Comparison of ENCODE assay signal across 12 mouse cellular contexts in genomic region chr17:14540269-14540975, GRCm38 (mm10).
DNase-seq lines count a peak whose midpoint lies in the region; ATAC-seq lines count a peak whose summit lies in the region.
"Had no signal": no experiment of that assay in that cellular context is flagged by ENCODE, and none has a peak within 500 bp of the region (broad histone marks: within the 10 kb centered on the region; RNA-seq: fewer than 3 reads in every experiment).

No protein-coding gene starts in this region.

- DNase-seq in heart, adult 18-20 months = no peak
- DNase-seq in embryo, embryonic 10.5 days (ENCODE audit: low spot score) = peak; percentile 53
- peak; percentile 65 for DNase-seq in mesoderm, embryonic 11.5 days (ENCODE audit: low read depth, low spot score)
- DNase-seq in frontal cortex, postnatal 25 days (ENCODE audit: low spot score in 2 of 2) = no peak
- DNase-seq: cerebellum, adult 9-11 months; gastrocnemius, adult 2 months had no signal

- no peak; the same call in 1 of the 2 replicates for ATAC-seq in heart, embryonic 13.5 days (ENCODE audit: extremely low read depth, insufficient number of reproducible peaks, low FRiP score, low TSS enrichment)
- peak; percentile 94 for ATAC-seq in kidney, embryonic 16.5 days (ENCODE audit: low FRiP score, low TSS enrichment)
- ATAC-seq in megakaryocyte, adult 5-6 weeks (ENCODE audit: poor library complexity, severe bottlenecking) = no peak
- no peak for ATAC-seq in hindbrain, embryonic 16.5 days
- ATAC-seq: midbrain, embryonic 15.5 days had no signal

- H3K27ac ChIP-seq in heart, embryonic 13.5 days (replicated peaks) = peak overlapping the region; percentile 58
- peak overlapping the region; percentile 36; the same call in 1 of the 2 replicates for H3K27ac ChIP-seq in kidney, embryonic 16.5 days (ENCODE audit: low read length)
- H3K27ac ChIP-seq in hindbrain, embryonic 16.5 days (ENCODE audit: low read depth, low read length) = no peak overlapping the region
- H3K27ac ChIP-seq: gastrocnemius, adult 2 months; hindbrain, embryonic 15.5 days; midbrain, embryonic 15.5 days had no signal

- H3K9ac ChIP-seq in heart, embryonic 13.5 days = no peak overlapping the region
- H3K9ac ChIP-seq in kidney, embryonic 16.5 days (replicated peaks; ENCODE audit: low read length) = no peak overlapping the region
- H3K9ac ChIP-seq in hindbrain, embryonic 16.5 days (ENCODE audit: low read depth, low read length) = no peak overlapping the region
- H3K9ac ChIP-seq: hindbrain, embryonic 15.5 days; midbrain, embryonic 15.5 days had no signal

- 38% methylated on average over 5 of the region's 5 CpGs for WGBS in heart, embryonic 13.5 days
- 37% methylated on average over 5 of the region's 5 CpGs for WGBS in kidney, embryonic 16.5 days
- WGBS in hindbrain, embryonic 16.5 days = 75% methylated on average over 5 of the region's 5 CpGs

- no peaks in the 10 kb centered on the region for H3K36me3 ChIP-seq in heart, embryonic 13.5 days
- no peaks in the 10 kb centered on the region for H3K36me3 ChIP-seq in kidney, embryonic 16.5 days (ENCODE audit: insufficient read depth, low read length)
- no peaks in the 10 kb centered on the region for H3K36me3 ChIP-seq in hindbrain, embryonic 16.5 days (ENCODE audit: control insufficient read depth, insufficient read depth, low read length)
- H3K36me3 ChIP-seq: hindbrain, embryonic 15.5 days; midbrain, embryonic 15.5 days had no signal

- no peaks in the 10 kb centered on the region for H3K27me3 ChIP-seq in heart, embryonic 13.5 days (replicated peaks)
- H3K27me3 ChIP-seq in kidney, embryonic 16.5 days (ENCODE audit: insufficient read depth, low read length) = no peaks in the 10 kb centered on the region
- no peaks in the 10 kb centered on the region for H3K27me3 ChIP-seq in hindbrain, embryonic 16.5 days (replicated peaks; ENCODE audit: control insufficient read depth, insufficient read depth, low read length)
- H3K27me3 ChIP-seq: hindbrain, embryonic 15.5 days; midbrain, embryonic 15.5 days had no signal

- H3K4me3 ChIP-seq in heart, embryonic 13.5 days = no peak overlapping the region
- no peak overlapping the region for H3K4me3 ChIP-seq in kidney, embryonic 16.5 days (ENCODE audit: low read length)
- no peak overlapping the region for H3K4me3 ChIP-seq in hindbrain, embryonic 16.5 days (ENCODE audit: low read length)
- H3K4me3 ChIP-seq: gastrocnemius, adult 2 months; hindbrain, embryonic 15.5 days; midbrain, embryonic 15.5 days had no signal

- peaks cover 9% of the 10 kb centered on the region for H3K4me1 ChIP-seq in heart, embryonic 13.5 days
- no peaks in the 10 kb centered on the region for H3K4me1 ChIP-seq in kidney, embryonic 16.5 days (ENCODE audit: insufficient read depth, low read length)
- peaks cover 2% of the 10 kb centered on the region; the same call in 1 of the 2 replicates for H3K4me1 ChIP-seq in hindbrain, embryonic 16.5 days (ENCODE audit: control insufficient read depth, insufficient read depth, low read depth, low read length)
- H3K4me1 ChIP-seq: midbrain, embryonic 15.5 days had no signal

- no peak overlapping the region for H3K4me2 ChIP-seq in heart, embryonic 13.5 days
- no peak overlapping the region for H3K4me2 ChIP-seq in kidney, embryonic 16.5 days (replicated peaks; ENCODE audit: low read depth, low read length)
- no peak overlapping the region for H3K4me2 ChIP-seq in hindbrain, embryonic 16.5 days (ENCODE audit: low read length)
- H3K4me2 ChIP-seq: hindbrain, embryonic 15.5 days; midbrain, embryonic 15.5 days had no signal

- no peaks in the 10 kb centered on the region for H3K9me3 ChIP-seq in heart, embryonic 13.5 days
- no peaks in the 10 kb centered on the region for H3K9me3 ChIP-seq in kidney, embryonic 16.5 days (ENCODE audit: low read length)
- H3K9me3 ChIP-seq in hindbrain, embryonic 16.5 days (ENCODE audit: control insufficient read depth, low read length) = no peaks in the 10 kb centered on the region
- H3K9me3 ChIP-seq: hindbrain, embryonic 15.5 days; midbrain, embryonic 15.5 days had no signal

Comparison
In these comparisons a context has a peak if more than half of its experiments do, and no peak if none do; other contexts are left out.
1. DNase-seq: peak in embryo, embryonic 10.5 days (single experiment) and mesoderm, embryonic 11.5 days (single experiment); none in heart, adult 18-20 months (0 of 2) and frontal cortex, postnatal 25 days (0 of 2).